Mouse (Mus musculus): Measurements from ENCODE around the gene Cfap61. TPM values are rescaled to one million over a fixed set of nuclear protein-coding genes. Genes with fewer than 3 reads are reported as not detected.

Cfap61 gene
- polyA plus RNA-seq, 1 experiment = 2.2 TPM

DNA sequence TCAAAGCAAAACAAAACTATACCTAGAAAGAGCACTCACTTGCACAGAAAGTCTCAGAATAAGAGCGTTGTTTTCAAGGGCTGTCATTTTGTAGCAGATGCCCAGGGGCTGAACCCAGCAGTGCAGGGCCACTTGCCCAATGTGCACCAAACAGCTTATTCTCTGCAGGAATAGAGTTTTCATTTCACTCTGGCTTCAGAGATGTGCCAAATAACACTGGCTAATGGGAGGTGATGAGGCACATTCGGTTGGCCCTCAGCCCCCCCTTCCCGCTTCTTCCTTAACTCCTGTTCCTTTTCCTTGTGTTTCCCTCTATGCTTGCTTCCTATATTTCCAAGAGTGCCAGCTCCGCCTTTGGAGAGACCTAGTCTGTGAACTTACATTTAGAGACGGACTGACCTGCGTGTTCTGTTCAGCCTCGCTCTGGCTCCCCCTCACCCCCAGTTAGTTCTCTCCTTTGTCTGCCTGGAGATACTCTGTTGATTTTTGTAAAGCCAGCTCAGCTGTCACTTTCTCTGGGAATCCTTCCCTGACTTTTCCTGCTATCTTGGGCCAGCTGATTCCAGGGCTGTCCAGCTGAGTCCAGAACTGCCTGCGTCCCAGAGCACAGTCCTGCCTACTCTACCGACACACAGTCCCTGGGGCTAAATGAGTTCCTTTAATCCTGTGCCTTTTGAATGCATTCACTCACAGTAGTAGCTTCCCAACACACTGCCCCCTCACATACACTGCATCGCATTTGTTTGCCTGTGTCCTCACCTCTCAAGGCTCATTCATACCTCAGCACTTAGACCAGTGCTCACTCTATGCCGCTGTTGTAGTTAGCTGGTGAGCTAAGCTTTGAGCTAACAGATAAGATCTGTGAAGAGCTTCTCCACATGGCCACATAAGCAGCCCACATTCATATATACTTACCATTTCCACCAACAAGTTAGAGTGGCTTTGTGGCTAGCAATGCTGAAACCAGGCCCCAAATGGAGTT, 128.8 kb downstream of the Cfap61 start:
- Histone ChIP-seq H3K4me1 (ENCODE audit: control insufficient read depth, insufficient read depth, low read length) (no peaks in the 10 kb centered on the region), H3K27ac (ENCODE audit: insufficient read depth, low read length) (no peak overlapping the region), H3K4me3 (ENCODE audit: insufficient read depth, low read length) (no peak overlapping the region)
- no peak for TF ChIP-seq CTCF (IDR thresholded peaks at IDR 0.05; ENCODE audit: extremely low read depth, insufficient read depth, low read length)
- TF ChIP-seq POLR2A (IDR thresholded peaks at IDR 0.05; ENCODE audit: extremely low read depth, insufficient read depth, low read length) = no peak

DNA sequence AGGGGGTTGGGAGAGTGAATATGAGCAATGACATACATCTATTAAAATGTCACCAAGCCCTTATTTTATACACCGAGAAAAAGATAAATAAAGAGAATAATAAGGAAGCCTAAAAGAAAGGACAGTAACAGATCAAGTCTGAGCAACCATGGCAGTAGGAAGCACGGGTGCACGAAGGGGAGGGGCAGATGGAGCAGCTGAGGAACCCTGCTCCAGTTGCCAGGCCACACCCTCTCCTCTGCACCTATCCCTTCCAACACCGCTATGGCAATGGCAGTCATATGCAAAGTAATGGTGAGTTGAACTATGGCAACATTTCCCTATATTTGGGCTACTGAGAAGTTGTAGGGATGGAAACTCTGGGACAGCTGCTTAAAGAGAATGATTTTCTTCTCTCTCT, 132.8 kb downstream of the Cfap61 start:
- TF ChIP-seq POLR2A (IDR thresholded peaks at IDR 0.05; ENCODE audit: extremely low read depth, insufficient read depth, low read length) (no peak), CTCF (IDR thresholded peaks at IDR 0.05; ENCODE audit: extremely low read depth, insufficient read depth, low read length) (no peak)
- Histone ChIP-seq H3K4me1 (ENCODE audit: control insufficient read depth, insufficient read depth, low read length) (no peaks in the 10 kb centered on the region), H3K27ac (ENCODE audit: insufficient read depth, low read length) (no peak overlapping the region), H3K4me3 (ENCODE audit: insufficient read depth, low read length) (no peak overlapping the region)

DNA sequence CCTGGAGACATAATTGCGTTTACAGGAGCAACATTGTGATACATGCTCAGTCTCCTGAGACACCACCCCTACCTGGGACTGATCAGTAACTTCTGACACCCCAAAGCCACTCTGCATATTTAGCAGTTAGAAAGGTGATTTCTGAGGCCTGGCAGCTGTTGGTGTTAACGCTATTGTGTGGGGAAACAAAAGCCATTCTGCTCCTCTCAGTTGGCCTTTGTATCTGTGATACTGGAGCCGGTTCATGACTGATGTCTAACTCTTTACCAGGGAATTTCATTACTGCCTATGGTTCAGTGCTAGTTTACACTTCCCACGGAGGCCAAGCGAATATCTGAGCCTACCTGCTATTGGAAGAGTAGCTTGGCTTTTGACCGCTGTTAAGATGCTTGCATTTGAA, 138.7 kb downstream of the Cfap61 start:
- H3K4me3 ChIP-seq (ENCODE audit: insufficient read depth, low read length) = no peak overlapping the region
- no peaks in the 10 kb centered on the region for H3K4me1 ChIP-seq (ENCODE audit: control insufficient read depth, insufficient read depth, low read length)
- H3K27ac ChIP-seq (ENCODE audit: insufficient read depth, low read length) = no peak overlapping the region
- no peak for TF ChIP-seq CTCF (IDR thresholded peaks at IDR 0.05; ENCODE audit: extremely low read depth, insufficient read depth, low read length)
- TF ChIP-seq POLR2A (IDR thresholded peaks at IDR 0.05; ENCODE audit: extremely low read depth, insufficient read depth, low read length) = no peak

DNA sequence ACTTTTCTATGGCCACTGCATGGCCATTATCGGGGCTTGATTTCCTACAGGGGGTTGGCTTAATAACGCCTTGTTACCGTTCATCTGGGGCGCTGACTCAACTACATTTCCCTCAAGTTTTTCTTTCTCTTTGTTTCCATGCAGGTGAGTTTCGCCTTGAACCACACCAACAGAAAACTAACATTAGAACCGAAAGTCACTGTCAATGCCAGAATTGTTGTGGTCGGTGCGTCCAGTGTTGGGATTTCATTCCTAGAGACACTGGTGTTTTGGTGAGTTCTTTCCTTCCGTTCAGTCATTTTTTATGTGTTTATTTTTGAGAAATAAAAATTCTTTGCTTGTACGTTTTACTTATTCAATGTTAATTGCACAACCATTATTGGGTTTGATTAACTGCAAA, 142.5 kb downstream of the Cfap61 start:
- no peak for TF ChIP-seq POLR2A (IDR thresholded peaks at IDR 0.05; ENCODE audit: extremely low read depth, insufficient read depth, low read length)
- no peak for TF ChIP-seq CTCF (IDR thresholded peaks at IDR 0.05; ENCODE audit: extremely low read depth, insufficient read depth, low read length)
- Histone ChIP-seq H3K4me1 (ENCODE audit: control insufficient read depth, insufficient read depth, low read length) (no peaks in the 10 kb centered on the region), H3K27ac (ENCODE audit: insufficient read depth, low read length) (no peak overlapping the region), H3K4me3 (ENCODE audit: insufficient read depth, low read length) (no peak overlapping the region)

DNA sequence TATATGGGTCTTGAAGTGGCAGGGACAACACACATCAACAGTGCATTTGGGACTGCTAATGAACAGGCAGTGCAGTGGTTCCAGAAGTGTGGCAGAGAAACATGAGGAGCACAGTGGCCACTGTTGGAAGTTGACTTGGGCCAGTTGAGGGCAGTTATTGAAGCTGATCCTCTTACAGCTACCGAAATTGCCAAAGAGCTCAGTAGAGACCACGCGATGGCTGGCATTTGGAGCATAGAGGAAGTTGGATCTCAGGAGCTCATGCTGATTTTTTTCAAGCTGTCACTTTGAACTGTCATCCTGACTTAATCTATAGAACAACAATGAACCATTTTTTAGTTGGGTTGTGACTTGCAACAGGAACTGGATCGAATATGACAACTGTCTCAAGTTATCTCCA, 145.7 kb downstream of the Cfap61 start:
- Histone ChIP-seq H3K27ac (ENCODE audit: insufficient read depth, low read length) (no peak overlapping the region), H3K4me1 (ENCODE audit: control insufficient read depth, insufficient read depth, low read length) (no peaks in the 10 kb centered on the region), H3K4me3 (ENCODE audit: insufficient read depth, low read length) (no peak overlapping the region)
- TF ChIP-seq CTCF (IDR thresholded peaks at IDR 0.05; ENCODE audit: extremely low read depth, insufficient read depth, low read length) (no peak), POLR2A (IDR thresholded peaks at IDR 0.05; ENCODE audit: extremely low read depth, insufficient read depth, low read length) (no peak)

DNA sequence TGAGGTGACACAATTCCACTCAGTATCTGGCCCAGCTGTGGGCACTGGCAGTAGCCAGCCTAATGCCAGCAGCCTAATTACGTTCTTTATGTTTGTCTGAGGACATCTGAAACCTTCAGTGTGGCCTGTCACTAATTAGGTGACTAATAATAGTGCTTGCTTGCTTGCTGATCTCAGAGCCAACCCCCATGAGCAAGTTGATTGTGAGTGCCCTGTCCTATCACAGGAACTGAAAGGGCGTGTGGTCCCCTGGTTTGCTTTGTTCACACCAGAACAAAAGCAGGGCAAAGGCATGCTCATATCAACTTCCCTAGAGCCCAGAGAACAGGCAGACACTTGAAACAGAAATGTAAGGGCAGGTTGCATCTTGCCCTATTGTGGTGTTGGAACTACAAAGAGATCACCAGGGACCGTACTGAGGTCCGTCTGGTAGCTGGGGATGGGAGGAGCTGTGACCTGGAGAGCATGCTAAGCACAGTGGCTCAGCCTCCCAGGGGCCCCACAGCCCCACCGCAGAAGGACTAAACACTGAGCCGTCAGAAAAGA, 148.8 kb downstream of the Cfap61 start:
- Histone ChIP-seq H3K27ac (ENCODE audit: insufficient read depth, low read length) (no peak overlapping the region), H3K4me1 (ENCODE audit: control insufficient read depth, insufficient read depth, low read length) (no peaks in the 10 kb centered on the region), H3K4me3 (ENCODE audit: insufficient read depth, low read length) (no peak overlapping the region)
- no peak for TF ChIP-seq CTCF (IDR thresholded peaks at IDR 0.05; ENCODE audit: extremely low read depth, insufficient read depth, low read length)

DNA sequence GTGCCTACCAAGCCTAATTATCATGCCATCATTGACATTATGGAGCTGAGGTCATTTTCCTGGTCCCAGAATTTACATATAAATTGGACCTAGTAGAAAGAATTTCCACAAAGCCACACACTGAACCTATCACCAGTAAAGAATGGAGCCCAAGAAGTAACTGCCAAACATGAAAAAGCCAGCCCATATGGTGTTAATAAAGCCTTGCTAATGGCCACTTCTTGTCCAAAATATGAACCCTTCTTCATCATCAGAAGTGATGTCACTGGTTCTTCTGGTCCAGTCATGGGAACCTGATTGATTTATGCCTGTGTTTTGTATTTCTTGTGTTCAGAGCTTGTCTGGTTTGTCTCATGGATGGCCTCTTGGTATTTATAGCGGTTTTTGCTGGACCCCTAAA, 152.8 kb downstream of the Cfap61 start:
- Histone ChIP-seq H3K4me1 (ENCODE audit: control insufficient read depth, insufficient read depth, low read length) (no peaks in the 10 kb centered on the region), H3K27ac (ENCODE audit: insufficient read depth, low read length) (no peak overlapping the region), H3K4me3 (ENCODE audit: insufficient read depth, low read length) (no peak overlapping the region)
- TF ChIP-seq POLR2A (IDR thresholded peaks at IDR 0.05; ENCODE audit: extremely low read depth, insufficient read depth, low read length) (no peak), CTCF (IDR thresholded peaks at IDR 0.05; ENCODE audit: extremely low read depth, insufficient read depth, low read length) (no peak)

DNA sequence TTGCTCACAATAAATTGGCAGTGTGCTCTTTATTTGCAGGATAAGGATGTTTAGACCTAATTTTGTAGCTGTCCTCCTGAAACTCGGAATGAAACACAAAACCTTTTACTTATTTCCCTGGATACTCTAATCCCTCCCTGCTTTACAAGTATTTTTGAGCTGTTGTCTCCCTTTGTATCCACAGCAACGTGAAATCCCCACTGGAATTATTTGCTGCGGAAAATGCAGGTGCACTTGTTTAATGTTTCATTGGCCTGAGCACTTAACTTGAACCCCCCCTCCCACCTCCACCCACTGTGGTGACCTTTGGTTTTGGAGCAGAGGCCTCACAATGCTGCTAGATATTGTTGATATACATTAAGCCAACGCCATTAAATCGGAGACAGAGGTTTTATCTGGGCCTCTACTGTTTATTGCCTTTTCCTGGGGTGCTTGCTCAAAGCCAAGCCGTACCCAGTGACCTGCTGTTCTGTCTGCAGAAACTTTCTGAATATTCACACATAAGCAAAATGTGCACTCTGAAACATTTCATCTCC, 154.6 kb downstream of the Cfap61 start:
- TF ChIP-seq CTCF (IDR thresholded peaks at IDR 0.05; ENCODE audit: extremely low read depth, insufficient read depth, low read length) = no peak
- TF ChIP-seq POLR2A (IDR thresholded peaks at IDR 0.05; ENCODE audit: extremely low read depth, insufficient read depth, low read length) = no peak
- H3K4me3 ChIP-seq (ENCODE audit: insufficient read depth, low read length) = no peak overlapping the region
- H3K27ac ChIP-seq (ENCODE audit: insufficient read depth, low read length) = no peak overlapping the region
- H3K4me1 ChIP-seq (ENCODE audit: control insufficient read depth, insufficient read depth, low read length) = no peaks in the 10 kb centered on the region

DNA sequence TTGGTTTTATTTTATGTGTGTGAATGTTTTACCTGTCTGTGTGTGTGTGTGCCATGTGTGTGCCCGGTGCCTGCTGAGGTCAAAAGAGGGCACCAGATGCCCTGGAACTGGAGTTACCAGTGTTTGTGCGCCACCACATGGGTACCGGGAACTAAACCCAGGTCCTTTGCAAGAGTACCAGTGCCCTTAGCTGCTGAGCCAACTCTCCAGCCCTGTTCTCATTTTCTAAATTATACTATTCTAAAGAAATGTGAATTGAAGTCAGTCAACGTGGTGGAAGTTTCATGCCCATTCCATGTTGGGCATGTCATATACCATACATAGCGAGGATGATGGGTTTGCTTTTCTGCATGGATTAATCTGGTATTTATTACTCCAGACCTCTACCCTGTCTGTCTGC, 162.9 kb downstream of the Cfap61 start:
- Histone ChIP-seq H3K4me1 (ENCODE audit: control insufficient read depth, insufficient read depth, low read length) (no peaks in the 10 kb centered on the region), H3K27ac (ENCODE audit: insufficient read depth, low read length) (no peak overlapping the region), H3K4me3 (ENCODE audit: insufficient read depth, low read length) (no peak overlapping the region)
- no peak for TF ChIP-seq POLR2A (IDR thresholded peaks at IDR 0.05; ENCODE audit: extremely low read depth, insufficient read depth, low read length)
- no peak for TF ChIP-seq CTCF (IDR thresholded peaks at IDR 0.05; ENCODE audit: extremely low read depth, insufficient read depth, low read length)
